Mouse (Mus musculus) limb, embryonic 11.5 days (tissue): ENCODE results near the gene Ctsh. TPM values are rescaled to one million over a fixed set of nuclear protein-coding genes. Genes with fewer than 3 reads are reported as not detected.
A peak's percentile ranks its signal among the peaks of the same experiment; 100 is the strongest.
"Not testable (repeated sequence)": the region's sequence is repeated elsewhere in the genome, so short reads cannot be mapped to it uniquely, and the experiment has no call there.

Experiments
- ATAC-seq: fragments of 200-750 bp; cut with Nextera tagmentation; 2 replicates; pipeline ENCODE4 v1.8.0; 2017; ENCODE audit warnings: low read depth; ENCODE audit not compliant: insufficient number of reproducible peaks, low FRiP score, low TSS enrichment
- DNase-seq: peaks from one replicate; pipeline ENCODE4 v3.0.0-alpha.2; 2015; ENCODE audit warnings: low spot score
- H3K27ac ChIP-seq: fragments of 300-500 bp; sonication (generic); replicated peaks from 2 replicates; pipeline ENCODE4 v1.5.1; 2014; ENCODE audit warnings: low read depth, mild to moderate bottlenecking, low read length
- H3K27me3 ChIP-seq: fragments of 300-500 bp; sonication (generic); 2 replicates; pipeline ENCODE4 v1.6.1; 2014; ENCODE audit warnings: mild to moderate bottlenecking, low read length, mixed read lengths; ENCODE audit not compliant: control insufficient read depth, insufficient read depth
- H3K36me3 ChIP-seq: fragments of 300-500 bp; sonication (generic); 2 replicates; pipeline ENCODE4 v1.6.1; 2014; ENCODE audit warnings: mild to moderate bottlenecking, low read length, moderate library complexity, mixed read lengths; ENCODE audit not compliant: control insufficient read depth, insufficient read depth
- H3K4me1 ChIP-seq: fragments of 300-500 bp; sonication (generic); 2 replicates; pipeline ENCODE4 v1.6.1; 2014; ENCODE audit warnings: low read length, mixed read lengths; ENCODE audit not compliant: control insufficient read depth, insufficient read depth
- H3K4me2 ChIP-seq: fragments of 300-500 bp; sonication (generic); 2 replicates; pipeline ENCODE4 v1.6.1; 2014; ENCODE audit warnings: low read depth, mild to moderate bottlenecking, moderate library complexity; ENCODE audit not compliant: severe bottlenecking
- H3K4me3 ChIP-seq: fragments of 300-500 bp; sonication (generic); 2 replicates; pipeline ENCODE4 v1.5.1; 2014; ENCODE audit warnings: low read depth, low read length
- H3K9ac ChIP-seq: fragments of 300-500 bp; sonication (generic); 2 replicates; pipeline ENCODE4 v1.6.1; 2014; ENCODE audit warnings: mild to moderate bottlenecking, low read length
- H3K9me3 ChIP-seq: fragments of 300-500 bp; sonication (generic); 2 replicates; pipeline ENCODE4 v1.6.1; 2016; ENCODE audit warnings: low read length; ENCODE audit not compliant: control insufficient read depth
- WGBS: fragments of 180-500 bp; shearing (Covaris S2); extraction: QIAGEN DNeasy Blood & Tissue Kit; methylation state at CpG from one replicate; pipeline ENCODE4 v1.1.7; 2014; 5-methylcytosine and 5-hydroxymethylcytosine counted together
- polyA plus RNA-seq: library from polyadenylated mRNA; unstranded; fragments of >200 nt; fragmentation: Nextera tagmentation; extraction: Ambion mirVana; gene quantifications from 2 replicates; pipeline ENCODE4 v1.2.1, GENCODE M21; 2014

Gene Ctsh
- polyA plus RNA-seq, 1 experiment from 2014 or later = 12.2 TPM

GRCm38 (mm10) chr9:90060932-90061331, 7.0 kb downstream of the Ctsh start:
- DNase-seq, H3K4me2 ChIP-seq, H3K4me3 ChIP-seq, H3K4me1 ChIP-seq, H3K9ac ChIP-seq, H3K9me3 ChIP-seq, H3K27me3 ChIP-seq, H3K36me3 ChIP-seq, ATAC-seq, H3K27ac ChIP-seq: not testable (repeated sequence)
- WGBS = 89% methylated on average over 5 of the region's 5 CpGs

- Histone ChIP-seq H3K9me3 (no peaks in the 10 kb centered on the region), H3K4me3 (no peak overlapping the region), H3K27ac (no peak overlapping the region), H3K4me2 (no peak overlapping the region), H3K4me1 (no peaks in the 10 kb centered on the region), H3K27me3 (no peaks in the 10 kb centered on the region), H3K9ac (no peak overlapping the region), H3K36me3 (no peaks in the 10 kb centered on the region)
- ATAC-seq (no peak), DNase-seq (no peak)
- WGBS = 75% methylated on average over 2 of the region's 2 CpGs
These were observed 13.4 kb downstream of the Ctsh start for GRCm38 (mm10) chr9:90067341-90067740.

GRCm38 (mm10) chr9:90068786-90069185, 14.8 kb downstream of the Ctsh start:
- Histone ChIP-seq H3K27me3 (no peaks in the 10 kb centered on the region), H3K4me1 (no peaks in the 10 kb centered on the region), H3K9me3 (no peaks in the 10 kb centered on the region), H3K4me2 (no peak overlapping the region), H3K36me3 (no peaks in the 10 kb centered on the region), H3K27ac (no peak overlapping the region), H3K9ac (no peak overlapping the region), H3K4me3 (no peak overlapping the region)
- WGBS = 84% methylated on average over 6 of the region's 6 CpGs
- ATAC-seq (no peak), DNase-seq (no peak)

GRCm38 (mm10) chr9:90069485-90069884, 15.5 kb downstream of the Ctsh start:
- ATAC-seq (no peak), DNase-seq (no peak)
- no peaks in the 10 kb centered on the region for H3K9me3 ChIP-seq
- H3K36me3 ChIP-seq = no peaks in the 10 kb centered on the region
- H3K27ac ChIP-seq = no peak overlapping the region
- no peaks in the 10 kb centered on the region for H3K4me1 ChIP-seq
- 75% methylated on average over 7 of the region's 7 CpGs for WGBS
- H3K27me3 ChIP-seq = no peaks in the 10 kb centered on the region
- no peak overlapping the region for H3K9ac ChIP-seq
- H3K4me2 ChIP-seq = no peak overlapping the region
- H3K4me3 ChIP-seq = no peak overlapping the region

GRCm38 (mm10) chr9:90070174-90070573, 16.2 kb downstream of the Ctsh start:
- WGBS = 81% methylated on average over 7 of the region's 7 CpGs
- Histone ChIP-seq H3K27ac (no peak overlapping the region), H3K27me3 (no peaks in the 10 kb centered on the region), H3K4me2 (no peak overlapping the region), H3K4me1 (no peaks in the 10 kb centered on the region), H3K36me3 (no peaks in the 10 kb centered on the region), H3K9ac (no peak overlapping the region), H3K4me3 (no peak overlapping the region), H3K9me3 (no peaks in the 10 kb centered on the region)
- DNase-seq = no peak
- no peak for ATAC-seq

GRCm38 (mm10) chr9:90075336-90075735, 21.4 kb downstream of the Ctsh start:
- no peak for ATAC-seq
- Histone ChIP-seq H3K27me3 (no peaks in the 10 kb centered on the region), H3K27ac (no peak overlapping the region), H3K36me3 (no peaks in the 10 kb centered on the region), H3K4me3 (no peak overlapping the region), H3K9me3 (no peaks in the 10 kb centered on the region), H3K4me2 (no peak overlapping the region), H3K4me1 (no peaks in the 10 kb centered on the region), H3K9ac (no peak overlapping the region)
- DNase-seq = no peak
- WGBS = 83% methylated on average over 4 of the region's 4 CpGs

- Histone ChIP-seq H3K9ac (no peak overlapping the region), H3K4me3 (no peak overlapping the region), H3K4me2 (no peak overlapping the region), H3K27me3 (no peaks in the 10 kb centered on the region), H3K27ac (no peak overlapping the region), H3K9me3 (no peaks in the 10 kb centered on the region), H3K36me3 (no peaks in the 10 kb centered on the region), H3K4me1 (no peaks in the 10 kb centered on the region)
- ATAC-seq (no peak), DNase-seq (no peak)
- 82% methylated on average over 5 of the region's 5 CpGs for WGBS
These were observed 22.2 kb downstream of the Ctsh start for GRCm38 (mm10) chr9:90076131-90076530.

- H3K36me3 ChIP-seq = no peaks in the 10 kb centered on the region
- H3K9me3 ChIP-seq = no peaks in the 10 kb centered on the region
- no peaks in the 10 kb centered on the region for H3K4me1 ChIP-seq
- WGBS = 47% methylated on average over 8 of the region's 8 CpGs
- DNase-seq (peak; percentile 77), ATAC-seq (no peak)
- H3K9ac ChIP-seq = no peak overlapping the region
- H3K4me2 ChIP-seq = no peak overlapping the region
- no peak overlapping the region for H3K27ac ChIP-seq
- no peaks in the 10 kb centered on the region for H3K27me3 ChIP-seq
- no peak overlapping the region for H3K4me3 ChIP-seq
These were observed 23.0 kb downstream of the Ctsh start for GRCm38 (mm10) chr9:90076849-90077461.

- DNase-seq, H3K27me3 ChIP-seq, H3K27ac ChIP-seq, ATAC-seq, H3K9me3 ChIP-seq, H3K36me3 ChIP-seq, H3K4me1 ChIP-seq, H3K4me3 ChIP-seq, H3K4me2 ChIP-seq, H3K9ac ChIP-seq: not testable (repeated sequence)
- WGBS = 89% methylated on average over 6 of the region's 6 CpGs
These were observed 28.0 kb downstream of the Ctsh start for GRCm38 (mm10) chr9:90081961-90082360.
